Mouse (Mus musculus) liver, embryonic 16.5 days (tissue): ENCODE results near the gene Tenm4. TPM values are rescaled to one million over a fixed set of nuclear protein-coding genes. Genes with fewer than 3 reads are reported as not detected.

Experiments used
- ATAC-seq: fragments of 200-750 bp; cut with Nextera tagmentation; 2 replicates; pipeline ENCODE4 v1.8.0; 2017; ENCODE audit warnings: low read depth, mild to moderate bottlenecking, moderate number of reproducible peaks, moderate library complexity
- H3K27ac ChIP-seq: fragments of 300-500 bp; sonication (generic); 2 replicates; pipeline ENCODE4 v1.5.1; 2014; ENCODE audit warnings: mild to moderate bottlenecking, low read length
- H3K27me3 ChIP-seq: fragments of 300-500 bp; sonication (generic); 2 replicates; pipeline ENCODE4 v1.6.1; 2014; ENCODE audit warnings: low read depth, low read length, mixed read lengths; ENCODE audit not compliant: control insufficient read depth, insufficient read depth
- H3K36me3 ChIP-seq: fragments of 300-500 bp; sonication (generic); 2 replicates; pipeline ENCODE4 v1.6.1; 2014; ENCODE audit warnings: mild to moderate bottlenecking; ENCODE audit not compliant: control insufficient read depth, insufficient read depth
- H3K4me1 ChIP-seq: fragments of 300-500 bp; sonication (generic); 2 replicates; pipeline ENCODE4 v1.6.1; 2014; ENCODE audit warnings: low read depth, low read length, mixed read lengths; ENCODE audit not compliant: control insufficient read depth
- H3K4me2 ChIP-seq: fragments of 300-500 bp; sonication (generic); 2 replicates; pipeline ENCODE4 v1.6.1; 2014; ENCODE audit warnings: low read depth, low read length, mixed read lengths
- H3K4me3 ChIP-seq: fragments of 300-500 bp; sonication (generic); 2 replicates; pipeline ENCODE4 v1.5.1; 2014; ENCODE audit warnings: low read depth, mild to moderate bottlenecking, low read length
- H3K9ac ChIP-seq: fragments of 300-500 bp; sonication (generic); 2 replicates; pipeline ENCODE4 v1.6.1; 2014; ENCODE audit warnings: low read depth, low read length
- H3K9me3 ChIP-seq: fragments of 300-500 bp; sonication (generic); replicated peaks from 2 replicates; pipeline ENCODE4 v1.6.1; 2016; ENCODE audit warnings: low read length; ENCODE audit not compliant: control insufficient read depth
- WGBS: fragments of 180-500 bp; shearing (Covaris S2); extraction: QIAGEN DNeasy Blood & Tissue Kit; methylation state at CpG from one replicate; pipeline ENCODE4 v1.1.7; 2014; ENCODE audit not compliant: insufficient replicate concordance; 5-methylcytosine and 5-hydroxymethylcytosine counted together
- polyA plus RNA-seq: library from polyadenylated mRNA; unstranded; fragments of >200 nt; fragmentation: Nextera tagmentation; extraction: Ambion mirVana; gene quantifications from 2 replicates; pipeline ENCODE4 v1.2.1, GENCODE M21; 2015

Tenm4 gene
- polyA plus RNA-seq, 1 experiment from 2014 or later, result 2.4 TPM

- H3K4me3 ChIP-seq, result no peak overlapping the region
- H3K9ac ChIP-seq, result no peak overlapping the region
- no peak overlapping the region for H3K27ac ChIP-seq
- H3K9me3 ChIP-seq, result no peaks in the 10 kb centered on the region
- no peaks in the 10 kb centered on the region for H3K36me3 ChIP-seq
- no peak overlapping the region for H3K4me2 ChIP-seq
- no peaks in the 10 kb centered on the region for H3K27me3 ChIP-seq
- no peak for ATAC-seq
- H3K4me1 ChIP-seq, result no peaks in the 10 kb centered on the region
These were observed 165.3 kb downstream of the Tenm4 start for GRCm38 (mm10) chr7:96336376-96336775.

- Histone ChIP-seq H3K27me3 (no peaks in the 10 kb centered on the region), H3K9ac (no peak overlapping the region), H3K36me3 (no peaks in the 10 kb centered on the region), H3K4me3 (no peak overlapping the region), H3K4me1 (no peaks in the 10 kb centered on the region), H3K9me3 (no peaks in the 10 kb centered on the region), H3K27ac (no peak overlapping the region), H3K4me2 (no peak overlapping the region)
- ATAC-seq, result no peak
- 71% methylated on average over 5 of the region's 5 CpGs for WGBS
These were observed 169.8 kb downstream of the Tenm4 start for GRCm38 (mm10) chr7:96340826-96341225.

GRCm38 (mm10) chr7:96341479-96341878 lies 170.4 kb downstream of the Tenm4 start:
- no peak overlapping the region for H3K4me3 ChIP-seq
- H3K4me1 ChIP-seq, result no peaks in the 10 kb centered on the region
- no peaks in the 10 kb centered on the region for H3K27me3 ChIP-seq
- no peak for ATAC-seq
- H3K27ac ChIP-seq, result no peak overlapping the region
- H3K9ac ChIP-seq, result no peak overlapping the region
- no peaks in the 10 kb centered on the region for H3K36me3 ChIP-seq
- H3K9me3 ChIP-seq, result no peaks in the 10 kb centered on the region
- H3K4me2 ChIP-seq, result no peak overlapping the region
- 51% methylated on average over 2 of the region's 2 CpGs for WGBS

GRCm38 (mm10) chr7:96342996-96343395 lies 171.9 kb downstream of the Tenm4 start:
- 58% methylated on average over 6 of the region's 6 CpGs for whole genome bisulfite sequencing
- no peaks in the 10 kb centered on the region for H3K36me3 ChIP-seq
- no peak overlapping the region for H3K4me3 ChIP-seq
- no peaks in the 10 kb centered on the region for H3K4me1 ChIP-seq
- no peak for ATAC-seq
- no peak overlapping the region for H3K9ac ChIP-seq
- H3K27ac ChIP-seq, result no peak overlapping the region
- H3K27me3 ChIP-seq, result no peaks in the 10 kb centered on the region
- no peak overlapping the region for H3K4me2 ChIP-seq
- no peaks in the 10 kb centered on the region for H3K9me3 ChIP-seq

GRCm38 (mm10) chr7:96343667-96344066 lies 172.6 kb downstream of the Tenm4 start:
- no peaks in the 10 kb centered on the region for H3K36me3 ChIP-seq
- ATAC-seq, result no peak
- H3K27ac ChIP-seq, result no peak overlapping the region

GRCm38 (mm10) chr7:96352671-96353070 lies 181.6 kb downstream of the Tenm4 start:
- Histone ChIP-seq H3K9me3 (no peaks in the 10 kb centered on the region), H3K36me3 (no peaks in the 10 kb centered on the region), H3K27me3 (no peaks in the 10 kb centered on the region), H3K9ac (no peak overlapping the region), H3K27ac (no peak overlapping the region), H3K4me1 (no peaks in the 10 kb centered on the region), H3K4me2 (no peak overlapping the region), H3K4me3 (no peak overlapping the region)
- no peak for ATAC-seq
- 56% methylated on average over 8 of the region's 8 CpGs for WGBS

More at GRCm38 (mm10) chr7:96343667-96344066, 172.6 kb downstream of the Tenm4 start:
- Histone ChIP-seq H3K4me2 (no peak overlapping the region), H3K9ac (no peak overlapping the region), H3K4me3 (no peak overlapping the region), H3K27me3 (no peaks in the 10 kb centered on the region), H3K9me3 (no peaks in the 10 kb centered on the region), H3K4me1 (no peaks in the 10 kb centered on the region)
- 65% methylated on average over 2 of the region's 2 CpGs for WGBS

- Histone ChIP-seq H3K9me3 (no peaks in the 10 kb centered on the region), H3K27ac (no peak overlapping the region), H3K9ac (no peak overlapping the region), H3K4me2 (no peak overlapping the region), H3K4me3 (no peak overlapping the region), H3K4me1 (no peaks in the 10 kb centered on the region), H3K27me3 (no peaks in the 10 kb centered on the region), H3K36me3 (no peaks in the 10 kb centered on the region)
- WGBS, result 61% methylated on average over 3 of the region's 3 CpGs
- ATAC-seq, result no peak
These were observed 185.3 kb downstream of the Tenm4 start for GRCm38 (mm10) chr7:96356285-96356811.

GRCm38 (mm10) chr7:96357550-96357949 lies 186.5 kb downstream of the Tenm4 start:
- H3K9ac ChIP-seq, result no peak overlapping the region
- no peak overlapping the region for H3K27ac ChIP-seq
- WGBS, result 16% methylated on average over 6 of the region's 6 CpGs
- no peaks in the 10 kb centered on the region for H3K9me3 ChIP-seq
- H3K27me3 ChIP-seq, result no peaks in the 10 kb centered on the region
- H3K4me2 ChIP-seq, result no peak overlapping the region
- no peak for ATAC-seq
- H3K4me1 ChIP-seq, result no peaks in the 10 kb centered on the region
- H3K36me3 ChIP-seq, result no peaks in the 10 kb centered on the region
- no peak overlapping the region for H3K4me3 ChIP-seq

- H3K9ac ChIP-seq, result no peak overlapping the region
- no peak overlapping the region for H3K27ac ChIP-seq
- no peak overlapping the region for H3K4me2 ChIP-seq
- 35% methylated on average over 3 of the region's 3 CpGs for WGBS
- no peaks in the 10 kb centered on the region for H3K27me3 ChIP-seq
- no peaks in the 10 kb centered on the region for H3K4me1 ChIP-seq
- H3K9me3 ChIP-seq, result no peaks in the 10 kb centered on the region
- H3K4me3 ChIP-seq, result no peak overlapping the region
- ATAC-seq, result no peak
- H3K36me3 ChIP-seq, result no peaks in the 10 kb centered on the region
These were observed 192.3 kb downstream of the Tenm4 start for GRCm38 (mm10) chr7:96363311-96363710.
